Mouse (Mus musculus): ENCODE results near the gene Matn4. TPM values are rescaled to one million over a fixed set of nuclear protein-coding genes. Genes with fewer than 3 reads are reported as not detected.
A peak's percentile ranks its signal among the peaks of the same experiment; 100 is the strongest.

Gene Matn4
- polyA plus RNA-seq, 1 experiment from 2014 or later, result 66.0 TPM

- H3K4me3 ChIP-seq, result peak overlapping the region; percentile 44
- peaks cover 99% of the 10 kb centered on the region for H3K27me3 ChIP-seq
- peak overlapping the region; percentile 67 for H3K9ac ChIP-seq
- H3K4me2 ChIP-seq, result peak overlapping the region; percentile 65
- H3K27ac ChIP-seq, result peak overlapping the region; percentile 76
- H3K4me1 ChIP-seq, result peaks cover 46% of the 10 kb centered on the region
- no peak for ATAC-seq (ENCODE audit: insufficient number of reproducible peaks, insufficient read depth, low FRiP score, low TSS enrichment, low read depth)
- H3K9me3 ChIP-seq, result no peaks in the 10 kb centered on the region
- WGBS, result under 1% methylated on average over 44 of the region's 49 CpGs
- no peaks in the 10 kb centered on the region for H3K36me3 ChIP-seq
Measured at GRCm38 (mm10) chr2:164404082-164404990, 624 bp downstream of the Matn4 start.

- peak overlapping the region; percentile 67; the same call in 1 of the 2 replicates for H3K9ac ChIP-seq
- peaks cover 99% of the 10 kb centered on the region for H3K27me3 ChIP-seq
- peak overlapping the region; percentile 44 for H3K4me3 ChIP-seq
- H3K4me1 ChIP-seq, result peaks cover 46% of the 10 kb centered on the region
- H3K27ac ChIP-seq, result peak overlapping the region; percentile 76
- no peaks in the 10 kb centered on the region for H3K9me3 ChIP-seq
- 8% methylated on average over 14 of the region's 14 CpGs for WGBS
- H3K4me2 ChIP-seq, result peak overlapping the region; percentile 65
- H3K36me3 ChIP-seq, result no peaks in the 10 kb centered on the region
- no peak for ATAC-seq (ENCODE audit: insufficient number of reproducible peaks, insufficient read depth, low FRiP score, low TSS enrichment, low read depth)
Measured at GRCm38 (mm10) chr2:164403396-164404081, 1.4 kb downstream of the Matn4 start.

GRCm38 (mm10) chr2:164402906-164403305, 2.1 kb downstream of the Matn4 start, which contains the start of gene Rbpjl:
TSS of gene Rbpjl (plus strand) at chr2:164403141.
- no peaks in the 10 kb centered on the region for H3K36me3 ChIP-seq
- peak; percentile 20; the same call in 1 of the 2 replicates for ATAC-seq (ENCODE audit: insufficient number of reproducible peaks, insufficient read depth, low FRiP score, low TSS enrichment, low read depth)
- peak within 1 kb of the TSS; percentile 44 for H3K4me3 ChIP-seq
- peaks cover 92% of the 10 kb centered on the region for H3K27me3 ChIP-seq
- WGBS, result 3% methylated on average over 17 of the region's 17 CpGs
- 0 out of 2 replicates have a peak, but pooled peaks cover 2% of the 10 kb centered on the region for H3K9me3 ChIP-seq
- H3K9ac ChIP-seq, result peak within 1 kb of the TSS; percentile 67
- peak within 1 kb of the TSS; percentile 76 for H3K27ac ChIP-seq
- peak within 1 kb of the TSS; percentile 65 for H3K4me2 ChIP-seq
- H3K4me1 ChIP-seq, result peaks cover 43% of the 10 kb centered on the region

- WGBS, result 73% methylated on average over 12 of the region's 12 CpGs
- no peak overlapping the region for H3K4me3 ChIP-seq
- H3K27ac ChIP-seq, result no peak overlapping the region
- H3K9ac ChIP-seq, result no peak overlapping the region
- H3K36me3 ChIP-seq, result peaks cover 6% of the 10 kb centered on the region
- ATAC-seq (ENCODE audit: insufficient number of reproducible peaks, insufficient read depth, low FRiP score, low TSS enrichment, low read depth), result no peak
- H3K4me2 ChIP-seq, result no peak overlapping the region
- H3K27me3 ChIP-seq, result peaks cover 45% of the 10 kb centered on the region
- peaks cover 3% of the 10 kb centered on the region; the same call in 1 of the 2 replicates for H3K9me3 ChIP-seq
- H3K4me1 ChIP-seq, result peaks cover 16% of the 10 kb centered on the region
Measured at GRCm38 (mm10) chr2:164396911-164397310, 8.0 kb downstream of the Matn4 start.

GRCm38 (mm10) chr2:164396076-164396475, 8.9 kb downstream of the Matn4 start:
- ATAC-seq (ENCODE audit: insufficient number of reproducible peaks, insufficient read depth, low FRiP score, low TSS enrichment, low read depth), result no peak
- no peak overlapping the region for H3K4me2 ChIP-seq
- no peak overlapping the region for H3K27ac ChIP-seq

GRCm38 (mm10) chr2:164393126-164393525, 11.8 kb downstream of the Matn4 start:
- Histone ChIP-seq H3K9ac (no peak overlapping the region), H3K27ac (no peak overlapping the region), H3K9me3 (peaks cover 3% of the 10 kb centered on the region; the same call in 1 of the 2 replicates), H3K4me2 (no peak overlapping the region), H3K4me3 (no peak overlapping the region), H3K4me1 (peaks cover 13% of the 10 kb centered on the region), H3K27me3 (peaks cover 31% of the 10 kb centered on the region), H3K36me3 (peaks cover 10% of the 10 kb centered on the region)
- ATAC-seq (ENCODE audit: insufficient number of reproducible peaks, insufficient read depth, low FRiP score, low TSS enrichment, low read depth), result no peak
- 85% methylated on average over 29 of the region's 29 CpGs for WGBS

More at GRCm38 (mm10) chr2:164396076-164396475, 8.9 kb downstream of the Matn4 start:
- peaks cover 37% of the 10 kb centered on the region for H3K27me3 ChIP-seq
- peaks cover 3% of the 10 kb centered on the region; the same call in 1 of the 2 replicates for H3K9me3 ChIP-seq
- no peak overlapping the region for H3K9ac ChIP-seq
- H3K4me3 ChIP-seq, result no peak overlapping the region
- WGBS, result 83% methylated on average over 7 of the region's 7 CpGs
- peaks cover 10% of the 10 kb centered on the region for H3K4me1 ChIP-seq
- peaks cover 10% of the 10 kb centered on the region for H3K36me3 ChIP-seq

GRCm38 (mm10) chr2:164389499-164389898, 15.5 kb downstream of the Matn4 start:
- H3K27me3 ChIP-seq, result peaks cover 47% of the 10 kb centered on the region
- WGBS, result under 1% methylated on average over 30 of the region's 30 CpGs
- peak overlapping the region; percentile 50 for H3K4me3 ChIP-seq
- peak overlapping the region; percentile 76 for H3K4me2 ChIP-seq
- peaks cover 29% of the 10 kb centered on the region for H3K4me1 ChIP-seq
- peak overlapping the region; percentile 88 for H3K27ac ChIP-seq
- no peak; the same call in 1 of the 2 replicates for ATAC-seq (ENCODE audit: insufficient number of reproducible peaks, insufficient read depth, low FRiP score, low TSS enrichment, low read depth)
- no peaks in the 10 kb centered on the region for H3K9me3 ChIP-seq
- 0 out of 2 replicates have a peak, but pooled peaks cover 4% of the 10 kb centered on the region for H3K36me3 ChIP-seq
- H3K9ac ChIP-seq, result peak overlapping the region; percentile 70

GRCm38 (mm10) chr2:164389020-164389419, 15.9 kb downstream of the Matn4 start, which contains the start of gene Slpi:
TSS of gene Slpi (minus strand) at chr2:164389095.
- Histone ChIP-seq H3K9me3 (no peaks in the 10 kb centered on the region), H3K4me1 (peaks cover 29% of the 10 kb centered on the region), H3K27me3 (peaks cover 43% of the 10 kb centered on the region), H3K4me3 (peak within 1 kb of the TSS; percentile 50), H3K4me2 (peak within 1 kb of the TSS; percentile 76), H3K9ac (peak within 1 kb of the TSS; percentile 70), H3K27ac (peak within 1 kb of the TSS; percentile 88), H3K36me3 (0 out of 2 replicates have a peak, but pooled peaks cover 4% of the 10 kb centered on the region)
- WGBS, result 3% methylated on average over 17 of the region's 17 CpGs
- ATAC-seq (ENCODE audit: insufficient number of reproducible peaks, insufficient read depth, low FRiP score, low TSS enrichment, low read depth), result peak; percentile 61; the same call in 1 of the 2 replicates

- 16% methylated on average over 8 of the region's 8 CpGs for WGBS
- ATAC-seq (ENCODE audit: insufficient number of reproducible peaks, insufficient read depth, low FRiP score, low TSS enrichment, low read depth), result no peak
- Histone ChIP-seq H3K27me3 (peaks cover 37% of the 10 kb centered on the region), H3K4me1 (peaks cover 29% of the 10 kb centered on the region), H3K9me3 (no peaks in the 10 kb centered on the region), H3K27ac (peak overlapping the region; percentile 55; the same call in 1 of the 2 replicates), H3K36me3 (0 out of 2 replicates have a peak, but pooled peaks cover 4% of the 10 kb centered on the region), H3K4me3 (no peak overlapping the region), H3K4me2 (no peak overlapping the region), H3K9ac (no peak overlapping the region)
Measured at GRCm38 (mm10) chr2:164386953-164387352, 18.0 kb downstream of the Matn4 start.

- 0 out of 2 replicates have a peak overlapping the region, but pooled peaks have one; percentile 27 for H3K9ac ChIP-seq
- H3K36me3 ChIP-seq, result 0 out of 2 replicates have a peak, but pooled peaks cover under 1% of the 10 kb centered on the region
- peaks cover 37% of the 10 kb centered on the region for H3K27me3 ChIP-seq
- ATAC-seq (ENCODE audit: insufficient number of reproducible peaks, insufficient read depth, low FRiP score, low TSS enrichment, low read depth), result peak; percentile 49
- peak overlapping the region; percentile 43 for H3K4me2 ChIP-seq
- H3K4me3 ChIP-seq, result peak overlapping the region; percentile 10; the same call in 1 of the 2 replicates
- peak overlapping the region; percentile 55 for H3K27ac ChIP-seq
- no peaks in the 10 kb centered on the region for H3K9me3 ChIP-seq
- 5% methylated on average over 18 of the region's 18 CpGs for WGBS
- peaks cover 29% of the 10 kb centered on the region for H3K4me1 ChIP-seq
Measured at GRCm38 (mm10) chr2:164385927-164386763, 18.8 kb downstream of the Matn4 start.

Measured in embryonic facial prominence, embryonic 13.5 days (tissue).